Mouse (Mus musculus): ENCODE measurements around the gene Pcnx3. TPM values are rescaled to one million over a fixed set of nuclear protein-coding genes. Genes with fewer than 3 reads are reported as not detected.
A peak's percentile ranks its signal among the peaks of the same experiment; 100 is the strongest.

Pcnx3 gene
- polyA plus RNA-seq, 1 experiment from 2014 or later = 35.0 TPM

GRCm38 (mm10) chr19:5662981-5663913, 25.5 kb downstream of the Pcnx3 start, which contains the start of gene Sipa1:
TSS of gene Sipa1 (minus strand) at chr19:5663707.
- Histone ChIP-seq H3K4me1 (peaks cover 19% of the 10 kb centered on the region), H3K9me3 (replicated peaks) (no peaks in the 10 kb centered on the region), H3K27me3 (no peaks in the 10 kb centered on the region), H3K4me3 (peak within 1 kb of the TSS; percentile 43), H3K9ac (peak within 1 kb of the TSS; percentile 65), H3K4me2 (replicated peaks) (peak within 1 kb of the TSS; percentile 62), H3K27ac (peak within 1 kb of the TSS; percentile 60), H3K36me3 (peaks cover 42% of the 10 kb centered on the region)
- WGBS = 1% methylated on average over 31 of the region's 32 CpGs
- peak; percentile 92 for ATAC-seq (ENCODE audit: low FRiP score)

- peak overlapping the region; percentile 65; the same call in 1 of the 2 replicates for H3K9ac ChIP-seq
- H3K4me1 ChIP-seq = peaks cover 19% of the 10 kb centered on the region
- peak overlapping the region; percentile 60 for H3K27ac ChIP-seq
- H3K27me3 ChIP-seq = no peaks in the 10 kb centered on the region
- H3K9me3 ChIP-seq (replicated peaks) = no peaks in the 10 kb centered on the region
- peak overlapping the region; percentile 43; the same call in 1 of the 2 replicates for H3K4me3 ChIP-seq
- peaks cover 33% of the 10 kb centered on the region for H3K36me3 ChIP-seq
- 79% methylated on average over 8 of the region's 8 CpGs for WGBS
- H3K4me2 ChIP-seq (replicated peaks) = peak overlapping the region; percentile 62
- ATAC-seq (ENCODE audit: low FRiP score) = no peak
These were observed 26.4 kb downstream of the Pcnx3 start for GRCm38 (mm10) chr19:5662310-5662709.

GRCm38 (mm10) chr19:5660942-5661751, 27.6 kb downstream of the Pcnx3 start:
- WGBS = 77% methylated on average over 16 of the region's 16 CpGs
- ATAC-seq (ENCODE audit: low FRiP score) = no peak
- no peak overlapping the region for H3K4me3 ChIP-seq
- peaks cover 19% of the 10 kb centered on the region for H3K4me1 ChIP-seq
- H3K27me3 ChIP-seq = peaks cover 3% of the 10 kb centered on the region
- H3K27ac ChIP-seq = no peak overlapping the region
- peaks cover 22% of the 10 kb centered on the region for H3K36me3 ChIP-seq
- no peak overlapping the region for H3K9ac ChIP-seq
- H3K9me3 ChIP-seq (replicated peaks) = no peaks in the 10 kb centered on the region
- 0 out of 2 replicates have a peak overlapping the region, but pooled peaks have one; percentile 9 for H3K4me2 ChIP-seq (replicated peaks)

- H3K27me3 ChIP-seq = peaks cover 41% of the 10 kb centered on the region
- H3K9me3 ChIP-seq (replicated peaks) = no peaks in the 10 kb centered on the region
- H3K4me1 ChIP-seq = peaks cover 14% of the 10 kb centered on the region
- 0 out of 2 replicates have a peak, but pooled peaks cover 11% of the 10 kb centered on the region for H3K36me3 ChIP-seq
- H3K4me2 ChIP-seq (replicated peaks) = peak overlapping the region; percentile 59
- ATAC-seq (ENCODE audit: low FRiP score) = no peak
- H3K4me3 ChIP-seq = peak overlapping the region; percentile 35
- no peak overlapping the region for H3K27ac ChIP-seq
- H3K9ac ChIP-seq = peak overlapping the region; percentile 52
- WGBS = 5% methylated on average over 43 of the region's 43 CpGs
These were observed 33.9 kb downstream of the Pcnx3 start for GRCm38 (mm10) chr19:5654720-5655298.

- Histone ChIP-seq H3K4me2 (replicated peaks) (peak overlapping the region; percentile 59), H3K36me3 (0 out of 2 replicates have a peak, but pooled peaks cover 8% of the 10 kb centered on the region), H3K27ac (no peak overlapping the region), H3K9ac (peak overlapping the region; percentile 52), H3K9me3 (replicated peaks) (no peaks in the 10 kb centered on the region), H3K4me1 (peaks cover 17% of the 10 kb centered on the region), H3K27me3 (peaks cover 41% of the 10 kb centered on the region), H3K4me3 (peak overlapping the region; percentile 35)
- 3% methylated on average over 62 of the region's 62 CpGs for WGBS
- ATAC-seq (ENCODE audit: low FRiP score) = peak; percentile 51
These were observed 34.6 kb downstream of the Pcnx3 start for GRCm38 (mm10) chr19:5653969-5654719.

- no peak for ATAC-seq (ENCODE audit: low FRiP score)
- no peak overlapping the region for H3K4me2 ChIP-seq (replicated peaks)
- 73% methylated on average over 6 of the region's 6 CpGs for WGBS
- H3K4me1 ChIP-seq = peaks cover 32% of the 10 kb centered on the region
- peaks cover 41% of the 10 kb centered on the region for H3K27me3 ChIP-seq
- no peak overlapping the region for H3K27ac ChIP-seq
- no peak overlapping the region for H3K9ac ChIP-seq
- H3K4me3 ChIP-seq = no peak overlapping the region
- H3K9me3 ChIP-seq (replicated peaks) = no peaks in the 10 kb centered on the region
- peaks cover 12% of the 10 kb centered on the region; the same call in 1 of the 2 replicates for H3K36me3 ChIP-seq
These were observed 36.1 kb downstream of the Pcnx3 start for GRCm38 (mm10) chr19:5652570-5652969.

GRCm38 (mm10) chr19:5651502-5652274, 37.0 kb downstream of the Pcnx3 start:
- Histone ChIP-seq H3K27me3 (peaks cover 41% of the 10 kb centered on the region), H3K27ac (no peak overlapping the region)

GRCm38 (mm10) chr19:5649298-5649741, 39.4 kb downstream of the Pcnx3 start:
- H3K36me3 ChIP-seq = peaks cover 41% of the 10 kb centered on the region
- H3K27ac ChIP-seq = 0 out of 2 replicates have a peak overlapping the region, but pooled peaks have one; percentile 83
- ATAC-seq (ENCODE audit: low FRiP score) = peak; percentile 38; the same call in 1 of the 2 replicates
- H3K4me3 ChIP-seq = peak overlapping the region; percentile 26
- H3K4me1 ChIP-seq = peaks cover 23% of the 10 kb centered on the region
- WGBS = 65% methylated on average over 6 of the region's 6 CpGs
- no peaks in the 10 kb centered on the region for H3K9me3 ChIP-seq (replicated peaks)
- peak overlapping the region; percentile 36 for H3K9ac ChIP-seq
- H3K27me3 ChIP-seq = peaks cover 20% of the 10 kb centered on the region
- H3K4me2 ChIP-seq (replicated peaks) = peak overlapping the region; percentile 59

More at GRCm38 (mm10) chr19:5651502-5652274, 37.0 kb downstream of the Pcnx3 start:
- no peak overlapping the region for H3K4me3 ChIP-seq
- H3K4me2 ChIP-seq (replicated peaks) = no peak overlapping the region
- no peak overlapping the region for H3K9ac ChIP-seq
- peaks cover 20% of the 10 kb centered on the region for H3K36me3 ChIP-seq
- no peaks in the 10 kb centered on the region for H3K9me3 ChIP-seq (replicated peaks)
- peaks cover 32% of the 10 kb centered on the region for H3K4me1 ChIP-seq
- no peak for ATAC-seq (ENCODE audit: low FRiP score)
- 60% methylated on average over 13 of the region's 13 CpGs for WGBS

- peak overlapping the region; percentile 83 for H3K27ac ChIP-seq
- H3K27me3 ChIP-seq = peaks cover 13% of the 10 kb centered on the region
- ATAC-seq (ENCODE audit: low FRiP score) = peak; percentile 79
- H3K4me1 ChIP-seq = peaks cover 17% of the 10 kb centered on the region
- no peaks in the 10 kb centered on the region for H3K9me3 ChIP-seq (replicated peaks)
- H3K36me3 ChIP-seq = peaks cover 47% of the 10 kb centered on the region
- H3K4me3 ChIP-seq = peak overlapping the region; percentile 26
- peak overlapping the region; percentile 36 for H3K9ac ChIP-seq
- WGBS = 14% methylated on average over 26 of the region's 26 CpGs
- H3K4me2 ChIP-seq (replicated peaks) = peak overlapping the region; percentile 59
These were observed 40.1 kb downstream of the Pcnx3 start for GRCm38 (mm10) chr19:5648401-5649297.

- peaks cover 53% of the 10 kb centered on the region for H3K36me3 ChIP-seq
- no peak for ATAC-seq (ENCODE audit: low FRiP score)
These were observed 40.9 kb downstream of the Pcnx3 start for GRCm38 (mm10) chr19:5647791-5648190.

More at GRCm38 (mm10) chr19:5647791-5648190, 40.9 kb downstream of the Pcnx3 start:
- H3K27me3 ChIP-seq = peaks cover 6% of the 10 kb centered on the region
- H3K27ac ChIP-seq = peak overlapping the region; percentile 83
- peaks cover 17% of the 10 kb centered on the region for H3K4me1 ChIP-seq
- WGBS = 97% methylated on average over 6 of the region's 6 CpGs
- no peak overlapping the region for H3K4me3 ChIP-seq
- H3K9me3 ChIP-seq (replicated peaks) = no peaks in the 10 kb centered on the region
- no peak overlapping the region for H3K9ac ChIP-seq
- H3K4me2 ChIP-seq (replicated peaks) = no peak overlapping the region

Data from hindbrain, embryonic 12.5 days (tissue).